Mouse (Mus musculus) heart, postnatal 36 days (tissue): ENCODE data around the gene Tmem260. TPM values are rescaled to one million over a fixed set of nuclear protein-coding genes. Genes with fewer than 3 reads are reported as not detected.

ENCODE experiments used
- DNase-seq, 2 experiments: peaks; one replicate each; pipeline ENCODE4 v3.0.0; 2021 to 2022
- intact Hi-C: fragments of 180-260 bp; cut with DNase I; formaldehyde crosslinking; loops from one replicate; pipeline ENCODE4 v1.15.1; 2025
- total RNA-seq, 2 experiments: library from RNA; stranded (reverse); gene quantifications; 2 replicates each; pipeline ENCODE4 v1.2.3; 2021

Gene Tmem260
- total RNA-seq, 2 experiments from 2014 or later = 9.0 to 9.4 TPM

GRCm38 (mm10) chr14:48545166-48545565, 99.2 kb downstream of the Tmem260 start:
- no peak for DNase-seq
- intact Hi-C loops = no loop called here

DNA sequence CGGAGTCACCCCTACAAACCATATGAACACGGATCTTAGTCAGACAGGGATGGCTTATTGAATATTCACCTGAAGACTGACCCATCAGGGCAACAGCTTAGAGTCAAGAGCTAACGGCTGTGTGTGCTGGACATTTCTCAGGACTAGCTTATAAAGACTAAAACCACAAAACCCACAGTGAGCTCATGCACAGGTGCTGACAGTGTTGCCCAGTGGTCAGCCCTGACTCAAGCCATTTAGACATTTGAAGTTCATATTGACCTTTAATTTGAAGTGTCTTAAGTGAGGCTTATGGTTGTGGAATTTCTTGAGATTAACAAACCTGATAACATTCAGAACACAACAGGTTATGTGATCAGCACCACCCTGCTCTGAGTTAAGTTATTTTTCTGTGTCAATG, 100.1 kb downstream of the Tmem260 start:
- DNase-seq = no peak
- intact Hi-C loops = no loop called here

DNA sequence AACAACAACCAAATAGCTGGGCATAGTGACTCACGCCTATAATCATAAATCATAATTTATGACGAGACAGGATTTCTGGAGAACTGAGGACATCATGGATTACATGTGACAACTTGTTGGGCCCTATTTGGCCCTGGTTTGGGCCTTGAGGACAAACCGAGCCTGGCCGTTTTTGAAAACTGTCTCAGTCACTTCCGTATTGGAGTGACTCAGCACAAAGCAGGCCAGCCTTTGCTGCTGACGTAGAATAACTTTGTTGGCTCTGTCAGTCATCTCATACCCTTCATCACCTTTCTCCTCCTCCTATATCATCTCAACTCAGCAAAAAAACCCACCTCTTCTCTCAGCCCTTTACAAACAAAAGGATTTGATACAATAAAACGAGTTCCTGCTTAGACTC, 103.8 kb downstream of the Tmem260 start:
- no peak for DNase-seq
- intact Hi-C loops = no loop called here

DNA sequence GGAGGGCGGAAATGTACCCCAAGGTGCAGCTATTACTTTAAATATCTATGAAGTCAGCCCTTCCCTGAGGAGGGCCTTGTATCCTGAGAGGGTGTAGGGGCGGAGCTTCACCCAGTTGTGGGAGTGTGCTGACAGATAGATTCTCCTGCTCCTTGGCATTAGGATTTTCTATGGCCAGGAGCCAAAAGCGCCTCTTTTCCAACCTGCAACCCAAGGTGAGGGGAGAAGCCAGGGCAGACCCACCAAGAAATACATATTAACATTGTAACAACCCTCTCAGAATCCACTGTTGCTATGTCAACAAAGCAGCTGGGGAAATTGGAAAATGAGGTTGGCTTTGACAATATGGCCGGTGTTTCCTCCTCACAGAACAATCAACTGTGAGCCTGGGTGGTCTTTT, 107.3 kb downstream of the Tmem260 start:
- intact Hi-C loops = no loop called here
- DNase-seq = no peak

- DNase-seq = no peak
- intact Hi-C loops = no loop called here
These were observed 107.8 kb downstream of the Tmem260 start for GRCm38 (mm10) chr14:48553754-48554153.

DNA sequence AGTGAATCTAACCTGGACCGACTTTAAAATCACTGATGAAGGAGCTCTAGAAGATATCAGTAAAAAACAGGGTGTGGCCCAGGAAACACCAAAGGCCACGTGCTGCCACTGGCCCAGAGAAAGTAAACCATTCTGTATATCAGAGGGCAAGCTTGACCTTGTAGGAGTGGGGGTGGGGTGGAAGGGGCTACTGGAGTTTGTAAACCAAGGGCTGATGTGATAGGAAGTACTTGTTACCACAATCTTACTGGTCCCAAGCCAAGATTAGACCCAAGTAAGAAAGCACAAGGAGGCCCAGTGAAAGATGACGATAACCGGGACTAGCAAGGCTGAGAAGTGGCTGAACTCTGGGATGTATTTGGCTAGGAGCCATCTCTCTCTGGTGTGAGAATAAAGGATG, 113.1 kb downstream of the Tmem260 start:
- intact Hi-C loops = no loop called here
- DNase-seq = no peak

DNA sequence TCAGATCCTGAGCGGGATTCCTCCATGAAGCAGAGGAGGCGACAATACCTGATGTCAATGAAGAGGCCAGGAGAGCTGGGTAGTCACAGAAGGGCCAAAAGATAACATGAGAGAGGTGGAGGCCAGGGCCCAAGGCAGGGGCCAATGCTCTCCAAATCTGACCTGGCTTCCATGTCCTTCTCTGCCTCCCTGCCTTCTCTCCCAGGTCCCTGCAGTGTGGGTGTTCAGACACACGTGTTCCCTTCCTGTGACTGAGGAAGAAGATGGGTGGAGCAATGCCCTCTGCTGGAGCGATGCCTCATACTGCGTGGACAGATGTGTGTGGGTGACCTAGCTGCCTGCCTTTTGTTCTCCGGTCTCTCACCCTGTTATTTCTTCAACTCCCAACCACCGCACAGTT, 113.8 kb downstream of the Tmem260 start:
- DNase-seq = no peak

DNA sequence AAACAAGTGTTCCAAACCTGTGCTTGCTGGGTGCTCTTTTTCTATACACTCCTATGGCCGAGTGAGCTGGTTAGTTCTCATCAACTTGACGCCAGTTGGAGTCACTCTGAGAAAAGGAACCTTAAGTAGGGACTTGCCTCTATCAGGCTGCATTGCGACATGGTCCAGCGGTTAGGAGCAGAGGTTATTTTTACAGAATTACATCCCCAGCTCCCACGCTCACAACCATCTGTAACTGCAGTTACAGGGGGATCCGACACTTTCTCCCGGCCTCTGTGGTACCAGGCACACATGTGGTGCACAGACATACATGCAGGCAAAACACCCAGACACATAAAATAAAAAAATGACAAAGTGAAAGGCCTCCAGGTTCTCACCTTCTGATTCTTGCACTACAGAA, 120.7 kb downstream of the Tmem260 start:
- intact Hi-C loops = loop anchor here (5.0 kb wide), 1 partner anchor 51 kb away; no protein-coding TSS in a partner anchor

More for the DNA sequence above, 113.8 kb downstream of the Tmem260 start:
- intact Hi-C loops = no loop called here

More for the DNA sequence above, 120.7 kb downstream of the Tmem260 start:
- DNase-seq = no peak

Other genes starting within 250 kb of the Tmem260 start
- not detected for gene Otx2, start 227.7 kb downstream of the Tmem260 start, total RNA-seq